Mouse (Mus musculus): ENCODE results near the gene Gm2056.
"Not testable (repeated sequence)": the region's sequence is repeated elsewhere in the genome, so short reads cannot be mapped to it uniquely, and the experiment has no call there.

Gene Gm2056

DNA sequence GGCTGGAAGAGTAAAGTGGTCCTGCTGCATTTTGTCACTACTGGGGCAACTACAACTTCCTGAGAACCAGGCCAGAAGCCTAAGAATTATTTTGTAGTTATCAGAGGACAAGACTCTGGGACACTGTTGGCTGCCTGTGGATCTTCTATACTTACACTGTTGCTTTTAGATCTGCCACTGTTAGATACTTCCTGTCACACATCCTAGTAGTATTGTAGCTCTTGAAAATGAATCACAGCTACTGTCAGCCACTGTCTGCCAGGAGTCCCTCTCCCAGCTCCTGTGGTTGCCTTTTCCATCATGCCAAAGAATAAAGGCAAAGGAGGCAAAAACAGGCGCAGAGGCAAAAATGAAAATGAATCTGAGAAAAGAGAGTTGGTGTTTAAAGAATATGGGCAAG, at the start of gene Gm2056:
Gm2056 (plus strand) TSS at position 301 of the 400 bp plus-strand sequence.
- in situ Hi-C loops (cut with MboI, MseI) = not testable (repeated sequence)

DNA sequence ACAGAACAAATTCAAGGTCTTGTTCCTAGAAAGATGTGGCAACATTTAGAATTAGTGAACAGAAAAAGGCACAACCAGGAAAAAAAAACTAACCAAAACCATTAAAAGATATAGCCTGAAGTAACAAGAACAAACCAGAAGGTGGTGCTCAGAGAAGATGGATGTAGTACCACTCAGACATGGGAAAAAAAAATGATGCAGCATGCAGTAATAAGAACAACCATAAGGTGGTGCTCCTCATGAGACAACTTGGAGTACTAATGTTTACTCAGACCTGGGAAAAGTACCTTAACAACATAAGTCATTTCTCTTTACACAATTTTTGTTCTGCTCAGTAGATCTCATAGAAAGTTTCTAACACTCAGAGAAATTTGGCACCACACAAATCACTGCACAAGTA, 42.8 kb upstream of the Gm2056 start:
- in situ Hi-C loops (cut with MboI, MseI) = not testable (repeated sequence)

DNA sequence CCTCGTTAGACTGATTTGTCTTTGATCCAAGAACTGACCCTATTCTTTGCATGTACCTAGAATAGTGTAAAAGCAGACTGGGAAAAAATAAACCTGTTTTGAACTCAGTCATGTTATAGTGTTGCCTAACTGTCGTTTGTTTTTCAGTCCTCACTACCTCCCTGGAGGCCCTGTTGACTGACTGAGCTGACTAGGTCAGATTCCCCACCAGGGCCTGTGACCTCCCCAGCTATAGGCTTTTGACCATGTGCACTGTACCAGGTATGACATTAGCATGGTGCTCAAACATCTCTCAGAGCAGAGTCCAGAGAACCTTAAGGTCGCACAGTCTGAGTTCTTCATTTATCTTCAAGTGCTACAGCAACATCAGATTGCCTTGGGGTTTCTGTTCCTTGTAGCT, 22.7 kb upstream of the Gm2056 start:
- in situ Hi-C loops (cut with MboI, MseI) = loop anchor here (5.0 kb wide), 2 partner anchors 157 to 357 kb away; no protein-coding TSS in a partner anchor

DNA sequence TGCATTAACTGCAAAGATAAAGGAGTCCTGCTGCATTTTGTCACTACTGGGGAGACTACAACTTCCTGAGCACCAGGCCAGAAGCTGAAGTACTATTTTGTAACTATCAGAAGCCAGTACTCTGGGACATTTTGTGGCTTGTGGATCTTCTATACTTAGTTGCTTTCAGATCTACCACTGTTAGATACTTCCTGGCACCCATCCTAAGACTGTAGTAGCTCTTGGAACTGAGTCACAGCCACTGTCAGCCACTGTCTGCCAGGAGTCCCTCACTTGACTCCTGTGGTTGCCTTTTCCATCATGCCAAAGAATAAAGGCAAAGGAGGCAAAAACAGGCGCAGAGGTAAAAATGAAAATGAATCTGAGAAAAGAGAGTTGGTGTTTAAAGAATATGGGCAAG, 15.3 kb upstream of the Gm2056 start, which contains the start of gene Gm2075:
Gm2075 (plus strand) TSS at position 301 of the 400 bp plus-strand sequence.
- in situ Hi-C loops (cut with MboI, MseI) = not testable (repeated sequence)

DNA sequence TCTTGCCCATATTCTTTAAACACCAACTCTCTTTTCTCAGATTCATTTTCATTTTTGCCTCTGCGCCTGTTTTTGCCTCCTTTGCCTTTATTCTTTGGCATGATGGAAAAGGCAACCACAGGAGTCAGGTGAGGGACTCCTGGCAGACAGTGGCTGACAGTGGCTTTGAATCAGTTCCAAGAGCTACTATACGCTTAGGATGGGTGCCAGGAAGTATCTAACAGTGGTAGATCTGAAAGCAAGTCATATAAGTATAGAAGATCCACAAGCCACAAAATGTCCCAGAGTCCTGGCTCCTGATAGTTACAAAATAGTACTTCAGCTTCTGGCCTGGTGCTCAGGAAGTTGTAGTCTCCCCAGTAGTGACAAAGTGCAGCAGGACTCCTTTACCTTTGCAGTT, 8.1 kb upstream of the Gm2056 start, which contains the start of gene Gm6803:
Gm6803 (minus strand) TSS at position 101 of the 400 bp plus-strand sequence.
- in situ Hi-C loops (cut with MboI, MseI) = not testable (repeated sequence)

DNA sequence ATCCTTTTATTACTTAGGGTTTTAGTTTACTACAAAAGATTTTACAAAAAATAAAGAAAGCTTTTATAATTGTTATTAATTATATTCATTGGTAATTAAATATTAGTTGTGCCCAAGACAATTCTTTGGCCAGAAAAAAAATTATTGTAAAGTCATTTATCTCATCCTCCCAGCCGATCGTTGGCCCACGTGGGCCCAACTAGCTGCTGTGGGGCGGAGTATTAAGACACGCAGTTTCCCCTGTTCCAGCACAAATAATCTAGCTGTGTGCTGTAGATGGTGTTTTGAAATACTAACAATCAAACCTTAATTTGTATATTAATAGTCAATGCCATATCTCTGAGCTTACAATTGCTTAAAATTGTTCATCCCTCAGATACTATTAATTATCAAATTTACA, 5.4 kb downstream of the Gm2056 start:
- in situ Hi-C loops (cut with MboI, MseI) = not testable (repeated sequence)

DNA sequence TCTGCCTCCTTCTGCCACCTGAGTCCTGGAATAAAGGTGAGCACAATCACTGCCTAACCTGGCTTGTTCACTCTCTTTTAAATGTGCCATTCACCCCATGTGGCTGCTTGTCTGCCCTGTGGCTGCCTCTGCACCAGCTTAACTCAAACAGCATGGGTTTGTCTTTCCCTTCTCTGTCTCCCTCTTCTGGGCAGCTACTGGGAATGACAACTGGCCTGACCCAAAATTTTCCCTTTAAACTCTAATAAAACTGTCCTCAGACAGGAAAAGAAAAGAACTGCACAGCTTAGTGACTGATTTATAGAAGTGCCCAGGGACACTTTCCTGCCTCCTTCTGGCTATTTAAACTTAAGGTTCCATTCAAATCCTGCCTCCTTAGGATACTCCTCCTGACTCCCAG, 12.3 kb downstream of the Gm2056 start:
- in situ Hi-C loops (cut with MboI, MseI) = not testable (repeated sequence)

DNA sequence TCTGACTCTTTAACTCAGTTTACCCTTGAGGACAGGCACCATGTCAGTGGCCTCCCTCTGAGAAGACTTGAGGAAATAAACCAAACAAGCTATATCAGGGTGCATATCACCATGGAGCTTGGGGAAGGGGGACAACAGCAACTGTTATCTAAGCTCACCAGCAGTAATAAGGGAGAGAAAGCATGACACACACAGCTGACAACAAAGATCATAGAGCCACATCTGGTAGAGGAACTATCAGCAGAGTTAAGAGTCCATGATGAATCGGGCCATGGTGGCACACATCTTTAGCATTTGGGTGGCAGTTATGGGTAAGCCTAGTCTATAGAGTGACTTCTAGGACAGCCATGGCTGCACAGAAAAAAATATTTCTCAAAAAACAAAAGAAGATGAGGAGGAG, 12.9 kb downstream of the Gm2056 start:
- in situ Hi-C loops (cut with MboI, MseI) = not testable (repeated sequence)

DNA sequence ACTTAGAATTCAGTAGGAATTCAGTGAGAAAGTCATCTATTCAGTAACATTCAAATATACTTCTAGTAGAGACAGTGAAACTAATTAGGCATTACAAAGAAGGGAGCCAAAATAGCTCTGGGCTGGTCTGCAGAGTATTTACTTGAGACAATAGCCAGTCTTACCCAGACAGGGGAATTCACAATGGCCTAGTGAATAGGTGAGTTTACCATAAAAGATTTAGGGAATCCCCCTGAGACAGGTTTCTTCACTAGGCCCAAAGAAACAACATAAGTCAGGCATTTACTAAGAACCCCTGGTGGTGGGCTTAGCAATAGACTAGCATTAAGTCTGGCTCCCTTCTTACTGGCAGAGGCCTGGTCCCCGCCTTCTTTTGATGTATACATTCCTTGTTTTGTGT, 18.4 kb downstream of the Gm2056 start:
- in situ Hi-C loops (cut with MboI, MseI) = not testable (repeated sequence)
